Mouse (Mus musculus): ENCODE data around the gene Rora. TPM values are rescaled to one million over a fixed set of nuclear protein-coding genes. Genes with fewer than 3 reads are reported as not detected.

Gene Rora
- polyA plus RNA-seq, 1 experiment from 2014 or later: 9.4 TPM

DNA sequence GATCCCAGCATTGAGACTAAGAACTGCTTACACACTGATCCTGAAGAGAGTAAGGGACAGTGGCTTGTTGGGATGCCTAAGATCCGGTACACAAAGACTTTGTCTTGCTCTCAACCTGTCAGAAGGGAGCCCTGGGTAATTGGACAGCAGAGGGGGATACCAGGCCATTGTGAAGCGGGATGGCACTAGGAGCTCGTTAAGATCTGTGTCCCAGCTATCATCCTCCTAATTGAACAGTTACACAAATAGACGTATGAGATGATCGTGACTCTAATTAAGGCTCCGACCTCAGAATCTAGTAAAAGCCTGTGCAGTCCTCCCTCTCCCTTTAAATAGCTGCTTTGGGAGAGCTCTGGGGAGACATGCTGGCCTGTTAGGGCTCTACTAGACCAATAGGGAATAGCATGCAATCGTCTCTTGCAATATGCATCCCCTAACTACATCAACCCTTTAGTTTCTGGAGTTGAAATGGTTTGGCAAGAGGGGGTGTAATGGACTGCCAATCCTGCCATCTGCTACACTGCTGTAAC, 359.7 kb downstream of the Rora start:
- Histone ChIP-seq H3K9ac (replicated peaks; ENCODE audit: low read length) (no peak overlapping the region), H3K4me3 (ENCODE audit: low read length) (no peak overlapping the region), H3K9me3 (ENCODE audit: low read length) (no peaks in the 10 kb centered on the region), H3K27ac (ENCODE audit: low read length) (no peak overlapping the region), H3K27me3 (ENCODE audit: insufficient read depth, low read length) (no peaks in the 10 kb centered on the region), H3K4me2 (replicated peaks; ENCODE audit: low read depth, low read length) (no peak overlapping the region), H3K36me3 (ENCODE audit: insufficient read depth, low read length) (no peaks in the 10 kb centered on the region), H3K4me1 (ENCODE audit: insufficient read depth, low read length) (no peaks in the 10 kb centered on the region)
- WGBS: 90% methylated on average over 7 of the region's 7 CpGs
- ATAC-seq (ENCODE audit: low FRiP score, low TSS enrichment): no peak

DNA sequence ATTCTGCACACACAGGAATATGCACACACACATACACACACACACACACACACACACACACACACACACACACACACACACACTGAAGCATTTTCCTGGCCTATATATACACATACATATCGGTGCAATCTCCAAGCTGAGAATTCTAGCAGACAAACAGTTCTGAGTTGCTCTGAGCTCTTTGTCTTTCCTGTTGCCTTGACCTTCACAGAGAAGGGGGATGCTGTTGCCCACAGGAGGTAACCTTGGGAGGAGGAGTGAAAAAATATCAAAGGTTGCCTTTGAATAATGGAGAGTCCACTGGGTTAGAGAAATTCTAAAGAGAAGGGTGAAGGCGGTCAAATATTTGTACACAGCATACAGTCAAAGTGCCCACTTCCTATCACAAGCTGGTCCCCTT, 360.6 kb downstream of the Rora start:
- 97% methylated on average over 2 of the region's 2 CpGs for WGBS
- no peak for ATAC-seq (ENCODE audit: low FRiP score, low TSS enrichment)

DNA sequence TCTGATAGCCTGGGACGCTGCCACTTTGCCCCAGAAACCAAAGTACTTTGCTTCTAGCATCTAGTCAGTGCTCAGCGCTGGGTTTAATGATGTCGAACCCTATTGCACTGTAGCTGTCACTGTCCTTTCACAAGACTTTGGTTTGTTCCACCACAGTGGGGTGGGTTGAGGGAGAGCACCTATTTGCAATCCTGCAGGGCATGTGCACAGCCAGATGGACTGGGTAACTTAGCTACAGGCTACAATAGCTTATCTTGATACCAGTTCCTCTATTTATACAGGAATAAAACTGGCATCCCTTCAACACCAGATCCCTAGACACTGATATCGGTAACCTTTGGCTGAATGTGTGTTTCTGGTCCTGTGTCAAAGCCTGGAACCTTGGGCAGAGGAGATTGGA, 366.8 kb downstream of the Rora start:
- no peak overlapping the region for H3K27ac ChIP-seq (ENCODE audit: low read length)
- no peak for ATAC-seq (ENCODE audit: low FRiP score, low TSS enrichment)
- no peaks in the 10 kb centered on the region for H3K36me3 ChIP-seq (ENCODE audit: insufficient read depth, low read length)
- 93% methylated on average over 4 of the region's 4 CpGs for WGBS
- H3K4me2 ChIP-seq (replicated peaks; ENCODE audit: low read depth, low read length): no peak overlapping the region
- no peaks in the 10 kb centered on the region for H3K4me1 ChIP-seq (ENCODE audit: insufficient read depth, low read length)
- no peaks in the 10 kb centered on the region for H3K9me3 ChIP-seq (ENCODE audit: low read length)
- no peak overlapping the region for H3K9ac ChIP-seq (replicated peaks; ENCODE audit: low read length)
- H3K27me3 ChIP-seq (ENCODE audit: insufficient read depth, low read length): no peaks in the 10 kb centered on the region
- no peak overlapping the region for H3K4me3 ChIP-seq (ENCODE audit: low read length)

More for the DNA sequence above, 360.6 kb downstream of the Rora start:
- no peak overlapping the region for H3K4me3 ChIP-seq (ENCODE audit: low read length)
- H3K4me2 ChIP-seq (replicated peaks; ENCODE audit: low read depth, low read length): no peak overlapping the region
- no peak overlapping the region for H3K27ac ChIP-seq (ENCODE audit: low read length)
- H3K27me3 ChIP-seq (ENCODE audit: insufficient read depth, low read length): no peaks in the 10 kb centered on the region
- no peak overlapping the region for H3K9ac ChIP-seq (replicated peaks; ENCODE audit: low read length)
- no peaks in the 10 kb centered on the region for H3K4me1 ChIP-seq (ENCODE audit: insufficient read depth, low read length)
- H3K36me3 ChIP-seq (ENCODE audit: insufficient read depth, low read length): no peaks in the 10 kb centered on the region
- H3K9me3 ChIP-seq (ENCODE audit: low read length): no peaks in the 10 kb centered on the region

DNA sequence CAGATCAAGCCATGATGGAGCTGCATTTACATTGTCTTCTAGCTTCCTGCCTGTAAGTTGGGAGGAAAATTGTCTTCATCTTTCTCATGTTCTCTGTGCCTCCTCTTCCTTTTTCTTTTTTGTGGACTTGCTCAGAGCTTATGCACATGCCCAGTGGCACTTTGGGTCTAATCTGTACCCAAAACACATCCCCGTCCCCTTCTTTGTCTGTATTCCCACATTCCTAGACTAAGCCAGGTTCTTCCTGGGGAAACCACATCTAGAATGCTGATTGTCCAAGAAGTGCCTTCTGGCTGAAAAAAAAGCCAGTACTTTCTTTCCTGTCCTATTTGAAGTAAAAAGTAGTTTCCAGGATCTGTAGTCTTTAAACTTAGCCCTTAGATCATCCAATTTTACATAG, 367.9 kb downstream of the Rora start:
- Histone ChIP-seq H3K4me1 (ENCODE audit: insufficient read depth, low read length) (no peaks in the 10 kb centered on the region), H3K9me3 (ENCODE audit: low read length) (no peaks in the 10 kb centered on the region), H3K4me2 (replicated peaks; ENCODE audit: low read depth, low read length) (no peak overlapping the region), H3K9ac (replicated peaks; ENCODE audit: low read length) (no peak overlapping the region), H3K36me3 (ENCODE audit: insufficient read depth, low read length) (no peaks in the 10 kb centered on the region), H3K4me3 (ENCODE audit: low read length) (no peak overlapping the region), H3K27me3 (ENCODE audit: insufficient read depth, low read length) (no peaks in the 10 kb centered on the region), H3K27ac (ENCODE audit: low read length) (no peak overlapping the region)
- ATAC-seq (ENCODE audit: low FRiP score, low TSS enrichment): no peak
- WGBS: 95% methylated on average over 1 of the region's 1 CpGs

DNA sequence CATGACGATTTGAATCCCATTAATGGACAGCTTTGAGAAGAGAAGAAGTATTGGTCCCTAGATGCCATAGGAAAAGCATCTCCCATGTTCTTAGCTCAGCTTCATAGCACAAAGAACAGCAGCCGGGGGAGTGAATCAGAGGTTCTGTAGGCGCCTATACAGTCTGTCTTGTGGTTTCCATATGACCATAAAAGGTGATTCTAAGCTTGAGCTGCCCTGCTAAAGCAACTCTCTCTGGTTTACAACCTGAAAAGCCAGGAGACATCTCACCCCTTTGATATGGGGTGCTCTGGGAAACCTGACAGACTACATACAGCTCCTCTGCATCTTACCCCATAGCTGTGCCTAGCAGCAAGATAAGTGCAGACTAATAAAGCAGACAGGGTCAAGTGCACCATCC, 369.7 kb downstream of the Rora start:
- no peak for ATAC-seq (ENCODE audit: low FRiP score, low TSS enrichment)
- Histone ChIP-seq H3K9ac (replicated peaks; ENCODE audit: low read length) (no peak overlapping the region), H3K27me3 (ENCODE audit: insufficient read depth, low read length) (no peaks in the 10 kb centered on the region), H3K36me3 (ENCODE audit: insufficient read depth, low read length) (no peaks in the 10 kb centered on the region), H3K9me3 (ENCODE audit: low read length) (no peaks in the 10 kb centered on the region), H3K4me3 (ENCODE audit: low read length) (no peak overlapping the region), H3K4me2 (replicated peaks; ENCODE audit: low read depth, low read length) (no peak overlapping the region), H3K4me1 (ENCODE audit: insufficient read depth, low read length) (no peaks in the 10 kb centered on the region), H3K27ac (ENCODE audit: low read length) (no peak overlapping the region)
- WGBS: 64% methylated on average over 3 of the region's 3 CpGs

DNA sequence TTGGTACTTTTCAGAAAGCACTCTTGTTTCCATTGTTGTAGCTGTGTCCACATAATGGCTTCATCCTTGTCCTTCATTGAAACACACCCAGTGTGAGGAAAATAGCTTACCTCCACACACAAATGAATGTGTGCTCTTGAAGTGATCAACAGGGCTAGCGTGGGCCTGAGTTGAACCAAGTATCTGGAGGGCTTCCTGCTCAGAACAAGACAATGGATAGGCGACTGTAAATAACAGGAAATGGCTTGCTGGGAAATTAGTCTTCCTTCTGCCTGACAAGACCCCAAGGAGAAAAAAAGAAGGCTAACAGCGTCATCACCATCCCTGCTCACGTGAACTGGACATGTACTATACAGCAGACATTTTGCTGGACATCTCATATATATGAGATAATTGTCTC, 374.6 kb downstream of the Rora start:
- Histone ChIP-seq H3K27me3 (ENCODE audit: insufficient read depth, low read length) (no peaks in the 10 kb centered on the region), H3K4me2 (replicated peaks; ENCODE audit: low read depth, low read length) (no peak overlapping the region), H3K36me3 (ENCODE audit: insufficient read depth, low read length) (no peaks in the 10 kb centered on the region), H3K4me1 (ENCODE audit: insufficient read depth, low read length) (no peaks in the 10 kb centered on the region), H3K9ac (replicated peaks; ENCODE audit: low read length) (no peak overlapping the region), H3K27ac (ENCODE audit: low read length) (no peak overlapping the region), H3K9me3 (ENCODE audit: low read length) (no peaks in the 10 kb centered on the region), H3K4me3 (ENCODE audit: low read length) (no peak overlapping the region)
- no peak for ATAC-seq (ENCODE audit: low FRiP score, low TSS enrichment)
- 86% methylated on average over 4 of the region's 4 CpGs for WGBS

DNA sequence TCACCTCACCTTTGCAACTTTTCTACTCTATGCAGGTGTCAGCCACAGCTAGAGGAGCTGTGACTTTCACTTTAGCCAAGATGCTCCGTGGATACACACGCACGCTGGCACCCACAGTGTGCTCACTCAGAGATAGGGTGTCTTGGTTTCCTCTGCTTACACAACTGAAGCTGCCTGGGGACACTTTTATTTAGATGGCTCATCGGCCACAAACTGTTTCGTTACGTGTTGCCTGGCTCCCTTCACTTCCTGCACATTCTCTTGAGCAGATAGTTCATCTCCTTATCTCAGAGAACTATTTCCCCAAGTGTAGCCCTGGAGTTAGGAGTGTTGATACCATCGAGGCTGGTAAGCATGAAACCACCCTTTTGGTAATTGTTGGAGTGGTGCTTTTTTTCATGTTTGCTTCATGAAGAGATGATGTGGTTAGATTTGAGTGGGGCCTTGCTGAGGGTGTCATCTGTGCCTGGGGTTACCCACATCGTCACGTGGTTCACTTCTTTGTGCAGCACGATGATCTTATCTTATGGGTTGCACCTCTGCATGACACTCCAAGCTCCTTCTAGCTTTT, 380.8 kb downstream of the Rora start:
- ATAC-seq (ENCODE audit: low FRiP score, low TSS enrichment): no peak
- Histone ChIP-seq H3K9me3 (ENCODE audit: low read length) (peaks cover 6% of the 10 kb centered on the region), H3K27ac (ENCODE audit: low read length) (no peak overlapping the region), H3K36me3 (ENCODE audit: insufficient read depth, low read length) (no peaks in the 10 kb centered on the region), H3K9ac (replicated peaks; ENCODE audit: low read length) (no peak overlapping the region), H3K27me3 (ENCODE audit: insufficient read depth, low read length) (no peaks in the 10 kb centered on the region), H3K4me2 (replicated peaks; ENCODE audit: low read depth, low read length) (no peak overlapping the region), H3K4me3 (ENCODE audit: low read length) (no peak overlapping the region), H3K4me1 (ENCODE audit: insufficient read depth, low read length) (no peaks in the 10 kb centered on the region)
- 90% methylated on average over 10 of the region's 10 CpGs for WGBS

DNA sequence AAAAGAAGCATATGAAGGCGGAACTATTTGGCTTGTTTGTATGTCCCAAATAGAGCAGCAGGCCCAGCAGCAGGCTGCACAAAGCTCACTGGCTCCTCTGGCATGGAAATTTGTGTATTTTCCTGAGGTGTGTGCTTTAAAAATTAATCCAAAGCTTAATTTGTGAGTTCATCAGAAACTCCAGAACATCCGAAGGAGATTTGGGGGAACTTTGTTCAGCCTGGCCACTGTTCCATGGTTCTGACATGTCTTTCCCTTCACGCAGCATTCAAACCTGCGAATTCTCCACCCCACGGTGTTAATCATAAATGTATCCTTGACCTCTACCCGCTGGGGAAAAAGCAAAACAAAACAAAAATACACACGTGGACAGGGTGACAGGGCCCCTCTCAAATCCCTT, 381.9 kb downstream of the Rora start:
- Histone ChIP-seq H3K4me2 (replicated peaks; ENCODE audit: low read depth, low read length) (no peak overlapping the region), H3K9me3 (ENCODE audit: low read length) (peaks cover 6% of the 10 kb centered on the region), H3K9ac (replicated peaks; ENCODE audit: low read length) (no peak overlapping the region), H3K27ac (ENCODE audit: low read length) (no peak overlapping the region), H3K4me3 (ENCODE audit: low read length) (no peak overlapping the region), H3K36me3 (ENCODE audit: insufficient read depth, low read length) (no peaks in the 10 kb centered on the region), H3K4me1 (ENCODE audit: insufficient read depth, low read length) (no peaks in the 10 kb centered on the region), H3K27me3 (ENCODE audit: insufficient read depth, low read length) (no peaks in the 10 kb centered on the region)
- no peak for ATAC-seq (ENCODE audit: low FRiP score, low TSS enrichment)
- 71% methylated on average over 7 of the region's 7 CpGs for WGBS

DNA sequence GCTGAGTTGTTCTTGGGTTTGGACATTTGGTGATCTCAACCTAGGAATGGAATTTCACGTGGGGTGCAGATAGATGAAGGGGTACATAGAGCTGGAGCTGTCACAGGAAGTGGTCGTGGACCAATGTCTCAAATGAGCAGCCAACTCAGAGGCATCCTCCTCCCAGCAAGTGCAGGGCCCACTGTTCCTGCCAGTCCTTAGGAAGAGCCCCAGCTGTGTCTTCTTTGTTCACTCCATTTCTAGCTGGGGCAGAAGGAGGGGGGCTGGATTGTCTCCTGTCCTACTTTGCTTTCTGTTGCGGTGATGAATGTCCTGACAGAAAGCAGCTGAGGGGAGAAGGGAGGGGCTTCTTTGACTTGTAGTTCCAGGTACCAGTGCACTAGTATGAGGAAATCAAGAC, 382.7 kb downstream of the Rora start:
- H3K4me2 ChIP-seq (replicated peaks; ENCODE audit: low read depth, low read length): no peak overlapping the region
- H3K4me1 ChIP-seq (ENCODE audit: insufficient read depth, low read length): no peaks in the 10 kb centered on the region
- no peak overlapping the region for H3K27ac ChIP-seq (ENCODE audit: low read length)
- H3K27me3 ChIP-seq (ENCODE audit: insufficient read depth, low read length): no peaks in the 10 kb centered on the region
- H3K9me3 ChIP-seq (ENCODE audit: low read length): peaks cover 6% of the 10 kb centered on the region
- no peak overlapping the region for H3K4me3 ChIP-seq (ENCODE audit: low read length)
- WGBS: 66% methylated on average over 3 of the region's 3 CpGs
- ATAC-seq (ENCODE audit: low FRiP score, low TSS enrichment): no peak
- no peaks in the 10 kb centered on the region for H3K36me3 ChIP-seq (ENCODE audit: insufficient read depth, low read length)
- no peak overlapping the region for H3K9ac ChIP-seq (replicated peaks; ENCODE audit: low read length)

DNA sequence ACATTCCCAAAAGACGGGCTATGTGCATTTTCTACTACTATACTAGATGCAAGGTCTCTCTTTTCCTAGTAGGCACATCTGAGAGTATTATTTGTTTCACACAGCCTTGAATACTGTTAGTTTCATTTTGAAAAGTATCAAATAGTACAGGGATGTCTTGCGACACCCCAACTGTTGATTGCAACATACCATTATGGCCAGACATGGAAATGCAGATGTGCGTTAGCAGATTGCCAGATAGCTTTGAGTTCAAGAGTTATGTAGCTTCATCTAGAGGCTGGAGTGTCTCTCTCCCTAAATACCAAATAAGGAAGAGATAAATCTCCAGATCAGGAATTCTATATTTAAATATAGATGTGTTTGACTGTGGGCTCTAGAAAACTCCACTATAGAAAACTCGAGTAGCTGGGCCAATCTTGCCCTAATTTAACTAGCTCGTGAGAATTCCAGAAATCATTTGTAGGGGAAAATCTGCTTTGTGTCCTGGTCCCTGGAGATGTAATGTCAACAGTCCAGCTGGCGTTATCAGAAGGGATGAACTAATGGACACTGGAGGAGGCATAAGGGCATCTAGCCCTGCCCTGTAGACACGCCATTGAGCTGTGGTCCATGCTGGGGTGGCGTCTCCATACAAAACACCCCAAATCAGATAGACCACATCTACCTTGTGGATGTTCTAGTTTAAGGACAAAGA, 390.5 kb downstream of the Rora start:
- no peaks in the 10 kb centered on the region for H3K27me3 ChIP-seq (ENCODE audit: insufficient read depth, low read length)
- no peak overlapping the region for H3K9ac ChIP-seq (replicated peaks; ENCODE audit: low read length)
- no peak overlapping the region for H3K4me3 ChIP-seq (ENCODE audit: low read length)
- ATAC-seq (ENCODE audit: low FRiP score, low TSS enrichment): no peak
- H3K4me1 ChIP-seq (ENCODE audit: insufficient read depth, low read length): no peaks in the 10 kb centered on the region
- no peak overlapping the region for H3K27ac ChIP-seq (ENCODE audit: low read length)
- H3K9me3 ChIP-seq (ENCODE audit: low read length): peaks cover 2% of the 10 kb centered on the region
- no peaks in the 10 kb centered on the region for H3K36me3 ChIP-seq (ENCODE audit: insufficient read depth, low read length)
- H3K4me2 ChIP-seq (replicated peaks; ENCODE audit: low read depth, low read length): no peak overlapping the region
- WGBS: 83% methylated on average over 8 of the region's 8 CpGs

Measured in kidney, embryonic 16.5 days (tissue).